Comparison of ENCODE assay signal across 9 mouse cellular contexts in the genomic region with DNA sequence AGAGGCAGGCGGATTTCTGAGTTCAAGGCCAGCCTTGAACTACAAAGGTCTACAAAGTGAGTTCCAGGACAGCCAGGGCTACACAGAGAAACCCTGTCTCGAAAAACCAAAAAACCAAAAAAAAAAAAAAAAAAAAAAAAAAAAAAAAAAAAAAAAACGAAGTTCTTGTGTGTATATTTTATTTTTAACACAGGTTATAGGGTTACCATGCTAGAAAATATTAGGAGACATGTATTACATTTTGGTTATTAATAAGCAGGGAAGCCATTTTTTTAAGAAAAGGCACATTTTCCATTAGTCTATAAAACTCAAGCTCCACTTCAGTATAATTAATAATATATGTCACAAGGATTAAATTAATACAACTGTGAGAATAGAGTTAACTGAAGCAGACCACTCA. TPM values are rescaled to one million over a fixed set of nuclear protein-coding genes. Genes with fewer than 3 reads are reported as not detected.
A peak's percentile ranks its signal among the peaks of the same experiment; 100 is the strongest.
DNase-seq lines count a peak whose midpoint lies in the region; ATAC-seq and TF ChIP-seq lines count a peak whose summit lies in the region.
"Had no signal": no experiment of that assay in that cellular context is flagged by ENCODE, and none has a peak within 500 bp of the region (broad histone marks: within the 10 kb centered on the region; RNA-seq: fewer than 3 reads in every experiment).

No protein-coding gene starts in this region.

- intact Hi-C loops in heart, postnatal 36 days (cut with DNase I): loop anchor here (10.0 kb wide), 2 partner anchors 633 to 983 kb away; a partner anchor contains a TSS

- H3K36me3 ChIP-seq in heart, embryonic 12.5 days: no peaks in the 10 kb centered on the region
- peaks cover 3% of the 10 kb centered on the region for H3K36me3 ChIP-seq in G1E (replicated peaks)
- H3K36me3 ChIP-seq in hindbrain, embryonic 11.5 days (ENCODE audit: control insufficient read depth, insufficient read depth, low read length): no peaks in the 10 kb centered on the region
- no peaks in the 10 kb centered on the region for H3K36me3 ChIP-seq in liver, postnatal 0 days (replicated peaks; ENCODE audit: insufficient read depth, low read length)

- no peak overlapping the region for H3K27ac ChIP-seq in heart, embryonic 12.5 days (ENCODE audit: poor library complexity, severe bottlenecking)
- H3K27ac ChIP-seq in hindbrain, embryonic 11.5 days (ENCODE audit: low read depth, low read length): no peak overlapping the region
- H3K27ac ChIP-seq in liver, postnatal 0 days (ENCODE audit: low read depth): peak overlapping the region; percentile 94; the same call in 1 of the 2 replicates

- ATAC-seq in heart, embryonic 12.5 days (ENCODE audit: insufficient number of reproducible peaks, low FRiP score): no peak
- no peak for ATAC-seq in G1E (ENCODE audit: extremely low read depth, insufficient number of reproducible peaks, low FRiP score, poor library complexity, severe bottlenecking)
- no peak for ATAC-seq in hindbrain, embryonic 11.5 days (ENCODE audit: low FRiP score)
- no peak for ATAC-seq in liver, postnatal 0 days
- ATAC-seq in granulocyte monocyte progenitor cell, adult 5-6 weeks (replicated peaks; ENCODE audit: poor library complexity, severe bottlenecking): no peak

- peak overlapping the region; percentile 98 for H3K4me3 ChIP-seq in heart, embryonic 12.5 days
- peak overlapping the region; percentile 9; the same call in 1 of the 2 replicates for H3K4me3 ChIP-seq in G1E (ENCODE audit: low read depth, low read length)
- peak overlapping the region; percentile 93 for H3K4me3 ChIP-seq in hindbrain, embryonic 11.5 days (ENCODE audit: low read depth, low read length)
- H3K4me3 ChIP-seq in liver, postnatal 0 days (ENCODE audit: low read depth, low read length): 0 out of 2 replicates have a peak overlapping the region, but pooled peaks have one; percentile 97

- no peaks in the 10 kb centered on the region for H3K27me3 ChIP-seq in heart, embryonic 12.5 days (replicated peaks)
- no peaks in the 10 kb centered on the region for H3K27me3 ChIP-seq in G1E (ENCODE audit: insufficient read depth, low read length)
- H3K27me3 ChIP-seq in hindbrain, embryonic 11.5 days (ENCODE audit: control insufficient read depth, insufficient read depth, low read length): no peaks in the 10 kb centered on the region
- H3K27me3 ChIP-seq in liver, postnatal 0 days (ENCODE audit: insufficient read depth, low read length): no peaks in the 10 kb centered on the region

- H3K9ac ChIP-seq in heart, embryonic 12.5 days: no peak overlapping the region
- H3K9ac ChIP-seq in hindbrain, embryonic 11.5 days (ENCODE audit: low read depth, low read length): no peak overlapping the region
- H3K9ac ChIP-seq in liver, postnatal 0 days (replicated peaks): no peak overlapping the region

- peaks cover 14% of the 10 kb centered on the region for H3K4me1 ChIP-seq in heart, embryonic 12.5 days (replicated peaks)
- peaks cover 13% of the 10 kb centered on the region for H3K4me1 ChIP-seq in G1E (ENCODE audit: insufficient read depth, low read depth, low read length)
- H3K4me1 ChIP-seq in hindbrain, embryonic 11.5 days (replicated peaks; ENCODE audit: control insufficient read depth, insufficient read depth, low read length): no peaks in the 10 kb centered on the region
- peaks cover 17% of the 10 kb centered on the region for H3K4me1 ChIP-seq in liver, postnatal 0 days (ENCODE audit: insufficient read depth)

- TF ChIP-seq CTCF in G1E (IDR thresholded peaks at IDR 0.05; ENCODE audit: low read depth, low read length): no peak
- TF ChIP-seq CTCF in liver, postnatal 0 days (IDR thresholded peaks at IDR 0.05; ENCODE audit: low read depth): no peak

- TF ChIP-seq EP300 in liver, postnatal 0 days (IDR thresholded peaks at IDR 0.05; ENCODE audit: low read depth): no peak

- peak overlapping the region; percentile 74 for H3K4me2 ChIP-seq in heart, embryonic 12.5 days
- H3K4me2 ChIP-seq in hindbrain, embryonic 11.5 days (replicated peaks; ENCODE audit: low read depth, low read length): peak overlapping the region; percentile 63
- H3K4me2 ChIP-seq in liver, postnatal 0 days (ENCODE audit: low read depth, low read length): peak overlapping the region; percentile 89

- WGBS in heart, embryonic 12.5 days: 83% methylated on average over 3 of the region's 3 CpGs
- 78% methylated on average over 3 of the region's 3 CpGs for WGBS in hindbrain, embryonic 11.5 days
- 61% methylated on average over 3 of the region's 3 CpGs for WGBS in liver, postnatal 0 days (ENCODE audit: insufficient replicate concordance)

- DNase-seq in heart, postnatal 36 days: no peak
- no peak for DNase-seq in G1E (ENCODE audit: low spot score)
- DNase-seq in hindbrain, embryonic 11.5 days (ENCODE audit: low spot score): no peak
- no peak for DNase-seq in liver, postnatal 0 days
- DNase-seq in thymus, postnatal 36 days: no peak
- DNase-seq in ovary, adult 18-20 months (ENCODE audit: low spot score): no peak
- DNase-seq: thymus, adult 2 months had no signal

- no peaks in the 10 kb centered on the region for H3K9me3 ChIP-seq in heart, embryonic 12.5 days (replicated peaks)
- no peaks in the 10 kb centered on the region for H3K9me3 ChIP-seq in G1E (replicated peaks)
- no peaks in the 10 kb centered on the region for H3K9me3 ChIP-seq in hindbrain, embryonic 11.5 days (ENCODE audit: control insufficient read depth, low read length)
- no peaks in the 10 kb centered on the region for H3K9me3 ChIP-seq in liver, postnatal 0 days (ENCODE audit: low read length)

RNA-seq across cellular contexts. Expression of a gene that starts 2.0 kb away (rescaled TPM):
- 29.6 and 33.1 TPM in 2 replicates for polyA plus RNA-seq in heart, embryonic 12.5 days (2016; fragmentation: Nextera tagmentation; extraction: Ambion mirVana)
- 10 to 100 TPM; 24.8 to 26.2 TPM for total RNA-seq in heart, postnatal 36 days (2021)
- 114 and 124 TPM in 2 replicates for total RNA-seq in G1E (2014; fragmentation: Nextera tagmentation)
- 61.5 and 75.9 TPM in 2 replicates for total RNA-seq in G1E (2017)
- 2.0 and 2.5 TPM in 2 replicates for polyA plus RNA-seq in G1E (2012)
- polyA plus RNA-seq in hindbrain, embryonic 11.5 days (2014; fragmentation: Nextera tagmentation; extraction: Ambion mirVana): 80.1 and 108 TPM in 2 replicates
- 2.6 and 4.4 TPM in 2 replicates for polyA plus RNA-seq in liver, postnatal 0 days (2015; fragmentation: Nextera tagmentation; extraction: Ambion mirVana)
- total RNA-seq in granulocyte monocyte progenitor cell, adult 5-6 weeks (2014; fragmentation: Nextera tagmentation): 39.6 and 41.9 TPM in 2 replicates
- 33.1 and 40.9 TPM in 2 replicates for total RNA-seq in granulocyte monocyte progenitor cell, adult 5-6 weeks (2017)

RNA-seq across cellular contexts. Expression of a gene that starts 2.6 kb away (rescaled TPM):
- polyA plus RNA-seq in heart, embryonic 12.5 days (2016; fragmentation: Nextera tagmentation; extraction: Ambion mirVana): 9.0 and 10.0 TPM in 2 replicates
- 1 to 10 TPM; 4.7 to 5.8 TPM for total RNA-seq in heart, postnatal 36 days (2021)
- 11.9 and 12.5 TPM in 2 replicates for total RNA-seq in G1E (2014; fragmentation: Nextera tagmentation)
- total RNA-seq in G1E (2017): 19.9 and 20.2 TPM in 2 replicates
- polyA plus RNA-seq in G1E (2012): 2.2 TPM in 2 replicates
- polyA plus RNA-seq in hindbrain, embryonic 11.5 days (2014; fragmentation: Nextera tagmentation; extraction: Ambion mirVana): 23.9 and 26.7 TPM in 2 replicates
- polyA plus RNA-seq in liver, postnatal 0 days (2015; fragmentation: Nextera tagmentation; extraction: Ambion mirVana): 4.2 and 4.5 TPM in 2 replicates
- 10.5 and 15.8 TPM in 2 replicates for total RNA-seq in granulocyte monocyte progenitor cell, adult 5-6 weeks (2014; fragmentation: Nextera tagmentation)
- total RNA-seq in granulocyte monocyte progenitor cell, adult 5-6 weeks (2017): 20.6 and 23.4 TPM in 2 replicates

Comparison
In these comparisons a context has a peak if more than half of its experiments do, and no peak if none do; other contexts are left out.
1. H3K4me3 ChIP-seq: peak in every context shown above with its lines; median percentile 98 in heart, embryonic 12.5 days; 97 in liver, postnatal 0 days; 93 in hindbrain, embryonic 11.5 days; 9 in G1E.